Mouse (Mus musculus) brain, embryonic 14.5 days (tissue): ENCODE results near the gene Cpe.

Experiments
- CTCF ChIP-seq: fragments of 200-500 bp; IDR thresholded peaks from 2 replicates; pipeline ENCODE4 v1.5.1; 2012; ENCODE audit warnings: inconsistent platforms, mild to moderate bottlenecking, moderate library complexity, borderline replicate concordance; ENCODE audit not compliant: insufficient read depth, insufficient read length; ENCODE audit errors: extremely low read depth
- POLR2A ChIP-seq: fragments of 200-500 bp; IDR thresholded peaks from 2 replicates; pipeline ENCODE4 v1.6.1; 2012; ENCODE audit warnings: mild to moderate bottlenecking, inconsistent platforms, borderline replicate concordance; ENCODE audit not compliant: poor library complexity, insufficient read depth, insufficient read length, severe bottlenecking; ENCODE audit errors: extremely low read depth

DNA sequence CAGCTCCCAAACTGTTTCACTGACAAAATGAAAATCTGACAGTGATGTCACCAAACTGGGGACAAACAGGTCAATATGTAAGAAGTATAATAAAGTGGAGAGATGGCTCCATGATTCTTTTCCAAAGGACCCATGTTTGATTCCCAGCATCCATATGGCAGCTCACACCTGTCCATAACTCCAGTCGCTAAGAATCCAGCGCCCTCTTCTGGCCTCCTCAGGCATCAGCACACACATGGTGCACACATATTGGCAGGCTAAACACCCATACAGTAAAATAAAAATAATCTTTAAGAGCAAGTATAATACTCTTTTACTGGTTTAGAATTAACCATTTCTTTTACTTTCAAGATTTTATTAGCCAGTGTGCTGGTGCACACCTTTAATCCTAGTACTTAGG lies 16.5 kb downstream of the Cpe start:
- TF ChIP-seq CTCF (no peak), POLR2A (no peak)
